Mouse (Mus musculus) gonadal fat pad, adult 2 months (tissue): Measurements from ENCODE around the gene Cfb. TPM values are rescaled to one million over a fixed set of nuclear protein-coding genes. Genes with fewer than 3 reads are reported as not detected.

ENCODE experiments used
- DNase-seq: peaks from one replicate; pipeline ENCODE4 v3.0.0-alpha.2; 2012; ENCODE audit warnings: low read depth
- polyA plus RNA-seq: library from polyadenylated mRNA; depleted of rRNA; stranded (reverse); fragments of >200 nt; gene quantifications from 2 replicates; pipeline ENCODE4 v1.2.3, GENCODE M21; 2012

Gene Cfb
- polyA plus RNA-seq, 1 experiment: 140 TPM

- DNase-seq: no peak
These were observed 22.4 kb upstream of the Cfb start for GRCm38 (mm10) chr17:34884704-34885103.

- DNase-seq: no peak
These were observed 21.0 kb upstream of the Cfb start for GRCm38 (mm10) chr17:34883332-34883731.

- no peak for DNase-seq
These were observed 19.5 kb upstream of the Cfb start, which contains the start of gene Gm20547 for GRCm38 (mm10) chr17:34881683-34882310. Gene Gm20547, minus strand, starts transcription at chr17:34882042.

GRCm38 (mm10) chr17:34881166-34881565, 18.8 kb upstream of the Cfb start:
- no peak for DNase-seq

- DNase-seq: no peak
These were observed 17.1 kb upstream of the Cfb start, which contains the start of gene Zbtb12 for GRCm38 (mm10) chr17:34879336-34879879. Gene Zbtb12, plus strand, starts transcription at chr17:34879483.

GRCm38 (mm10) chr17:34874321-34874720, 12.0 kb upstream of the Cfb start:
- no peak for DNase-seq

GRCm38 (mm10) chr17:34865981-34866380, 3.7 kb upstream of the Cfb start:
- no peak for DNase-seq

GRCm38 (mm10) chr17:34861704-34862415, 458 bp downstream of the Cfb start:
- no peak for DNase-seq

- no peak for DNase-seq
These were observed 1.8 kb downstream of the Cfb start for GRCm38 (mm10) chr17:34860514-34860913.

- DNase-seq: no peak
These were observed 3.6 kb downstream of the Cfb start for GRCm38 (mm10) chr17:34858670-34859069.

GRCm38 (mm10) chr17:34855825-34856224, 6.5 kb downstream of the Cfb start:
- DNase-seq: no peak

- DNase-seq: no peak
These were observed 7.6 kb downstream of the Cfb start for GRCm38 (mm10) chr17:34854761-34855160.

GRCm38 (mm10) chr17:34853511-34853910, 8.8 kb downstream of the Cfb start:
- no peak for DNase-seq

GRCm38 (mm10) chr17:34850517-34851125, 11.7 kb downstream of the Cfb start:
- no peak for DNase-seq

GRCm38 (mm10) chr17:34849722-34850516, 12.4 kb downstream of the Cfb start, which contains the start of the genes Skiv2l and Nelfe:
Gene Skiv2l, minus strand, starts transcription at chr17:34850210.
Gene Nelfe, plus strand, starts transcription at chr17:34850391.
- DNase-seq: no peak

- DNase-seq: no peak
These were observed 14.7 kb downstream of the Cfb start for GRCm38 (mm10) chr17:34847615-34848014.

- DNase-seq: no peak
These were observed 15.1 kb downstream of the Cfb start for GRCm38 (mm10) chr17:34847192-34847591.

- DNase-seq: no peak
These were observed 17.4 kb downstream of the Cfb start for GRCm38 (mm10) chr17:34844884-34845283.

- no peak for DNase-seq
These were observed 21.5 kb downstream of the Cfb start for GRCm38 (mm10) chr17:34840736-34841307.

GRCm38 (mm10) chr17:34838785-34839184, 23.5 kb downstream of the Cfb start:
- no peak for DNase-seq
